Mouse (Mus musculus) forelimb bud, embryonic 11.5 days (tissue): Measurements from ENCODE around the gene Dcun1d1.

Source experiments
- DNase-seq: peaks from one replicate; pipeline ENCODE4 v3.0.0-alpha.2; 2012; ENCODE audit warnings: low read depth, low spot score

Dcun1d1 gene

DNA sequence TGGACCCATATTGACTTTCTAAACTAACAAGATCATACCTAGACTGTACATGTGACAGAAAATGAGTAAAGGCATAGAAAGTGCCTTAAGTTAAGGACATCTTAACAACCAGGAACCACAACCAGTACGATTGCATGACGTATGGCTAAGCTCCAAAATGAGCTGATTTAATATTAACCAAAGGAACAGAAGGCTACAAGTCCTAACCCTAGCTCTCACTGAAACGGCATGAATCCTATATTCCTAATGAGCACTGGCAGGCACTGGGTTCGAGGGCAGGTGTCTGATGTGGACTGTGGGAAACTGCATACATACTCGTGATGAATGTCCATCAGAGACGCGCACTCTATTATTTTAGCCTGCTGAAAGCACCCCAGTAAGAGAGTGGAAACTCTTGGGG, 5.9 kb downstream of the Dcun1d1 start:
- no peak for DNase-seq

- DNase-seq: no peak
Observed at GRCm38 (mm10) chr3:35929831-35930230, 7.4 kb downstream of the Dcun1d1 start.

GRCm38 (mm10) chr3:35929406-35929805, 7.8 kb downstream of the Dcun1d1 start:
- no peak for DNase-seq

DNA sequence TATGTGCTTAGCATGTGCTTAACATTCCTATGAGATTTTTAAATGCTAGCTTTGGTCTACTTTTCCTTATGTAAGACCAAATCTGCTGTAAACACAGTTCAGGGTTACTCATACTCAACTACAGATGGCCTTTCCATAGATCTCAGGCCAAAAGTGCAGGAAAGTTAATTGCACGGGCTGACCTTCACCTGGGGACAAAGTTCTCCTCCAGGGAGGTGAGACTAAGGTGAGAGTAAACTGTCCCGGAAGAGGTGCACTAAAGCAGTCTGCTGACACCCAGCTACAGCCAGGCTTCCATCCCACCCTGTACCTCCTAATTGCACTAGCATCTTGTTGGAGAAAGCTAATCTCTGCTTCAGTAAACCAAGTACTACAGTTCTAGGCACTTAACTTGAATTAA, 11.4 kb downstream of the Dcun1d1 start:
- DNase-seq: no peak

GRCm38 (mm10) chr3:35924007-35924406, 13.2 kb downstream of the Dcun1d1 start:
- DNase-seq: no peak

- no peak for DNase-seq
Observed at GRCm38 (mm10) chr3:35923495-35923894, 13.8 kb downstream of the Dcun1d1 start.

- no peak for DNase-seq
Observed at GRCm38 (mm10) chr3:35922522-35922921, 14.7 kb downstream of the Dcun1d1 start.

DNA sequence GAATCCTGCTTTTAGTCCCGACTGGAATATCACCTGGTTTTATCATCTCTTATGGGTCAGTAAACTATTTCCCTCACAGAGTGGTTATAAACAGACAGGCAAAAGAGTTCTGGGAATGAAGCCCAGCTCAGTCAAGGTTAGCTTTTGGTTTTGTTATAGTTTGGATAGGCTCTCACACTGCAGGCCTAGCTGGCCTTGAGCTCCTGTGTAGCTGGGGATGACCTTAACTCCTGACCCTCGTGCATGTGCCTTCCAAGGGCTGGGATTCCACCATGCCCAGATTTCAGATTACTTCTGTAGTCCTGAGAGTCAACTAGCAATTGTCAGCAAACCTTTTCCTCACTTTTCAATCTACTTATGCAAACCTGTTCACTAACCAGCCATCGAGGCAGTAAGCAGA, 19.0 kb downstream of the Dcun1d1 start:
- no peak for DNase-seq

GRCm38 (mm10) chr3:35908982-35909680, 28.1 kb downstream of the Dcun1d1 start:
- no peak for DNase-seq

DNA sequence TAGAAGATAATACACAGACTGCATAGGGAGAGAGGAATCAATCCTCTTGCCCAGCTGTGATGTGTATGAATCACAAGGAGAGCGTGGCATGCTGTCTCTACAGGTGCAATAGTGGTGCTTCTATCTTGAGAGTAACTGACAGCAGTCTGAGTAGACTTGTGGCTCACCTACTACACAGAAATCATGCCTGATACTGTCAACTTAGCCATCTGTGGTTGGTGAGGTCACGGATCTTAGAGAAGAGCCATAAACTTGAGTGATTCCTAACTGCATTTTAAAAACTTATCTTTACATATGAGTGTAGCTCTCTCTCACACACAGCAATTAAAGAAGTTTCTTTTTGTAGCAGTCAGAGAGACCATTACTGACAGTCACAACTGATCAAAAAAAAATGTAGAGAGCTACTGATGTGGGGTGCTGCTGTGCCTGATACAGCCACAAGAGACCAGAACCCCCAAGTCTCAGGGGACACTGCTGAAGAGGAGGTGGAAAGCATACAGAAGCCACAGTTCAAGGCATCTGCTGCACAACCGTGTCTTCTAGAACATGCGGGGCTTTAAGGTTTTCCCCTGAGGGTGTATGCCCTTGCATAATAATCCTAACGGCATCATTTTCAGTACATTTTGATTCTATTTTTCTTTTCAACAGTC, 36.6 kb downstream of the Dcun1d1 start:
- no peak for DNase-seq

DNA sequence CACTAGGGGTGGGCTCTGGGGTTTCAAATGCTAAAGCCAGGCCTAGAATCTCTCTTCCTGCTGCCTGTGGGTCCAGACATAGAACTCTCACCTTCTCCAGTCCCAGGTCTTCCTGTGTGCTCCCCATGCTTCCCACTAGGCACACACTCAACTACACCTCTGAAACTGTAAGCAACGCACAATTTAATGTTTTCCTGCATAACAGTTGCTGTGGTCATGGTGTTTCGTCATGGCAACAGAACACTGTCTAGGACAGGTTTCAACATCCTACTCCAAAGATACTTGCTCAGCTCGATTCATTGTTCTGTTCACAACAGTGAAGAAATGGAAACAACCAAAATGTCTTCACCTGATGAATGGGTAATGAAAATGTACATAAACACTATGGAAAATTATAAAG, 38.1 kb downstream of the Dcun1d1 start:
- DNase-seq: no peak

GRCm38 (mm10) chr3:35897900-35898299, 39.3 kb downstream of the Dcun1d1 start:
- no peak for DNase-seq

- no peak for DNase-seq
Observed at GRCm38 (mm10) chr3:35893156-35893555, 44.1 kb downstream of the Dcun1d1 start.

DNA sequence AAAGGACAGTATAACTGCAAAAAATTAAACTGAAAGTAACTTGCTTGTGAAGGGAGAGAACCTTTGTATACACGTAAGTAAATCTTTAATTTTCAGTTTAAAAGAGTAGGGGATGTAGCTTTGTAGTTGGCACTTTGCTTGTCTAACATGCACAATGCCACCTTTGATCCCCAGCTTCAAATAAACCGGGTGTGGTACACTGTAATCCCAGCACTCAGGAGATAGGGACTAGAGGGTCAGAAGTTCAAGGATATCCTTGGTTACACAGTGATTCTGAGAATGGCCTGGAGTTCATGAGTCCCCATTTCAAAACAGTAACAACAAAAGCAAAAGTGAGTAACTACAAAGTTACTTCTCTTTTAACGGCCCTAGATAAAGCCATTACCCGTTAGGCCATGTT, 46.1 kb downstream of the Dcun1d1 start:
- no peak for DNase-seq

- no peak for DNase-seq
Observed at GRCm38 (mm10) chr3:35889531-35889930, 47.7 kb downstream of the Dcun1d1 start.

- DNase-seq: no peak
Observed at GRCm38 (mm10) chr3:35883267-35883666, 54.0 kb downstream of the Dcun1d1 start.

- DNase-seq: no peak
Observed at GRCm38 (mm10) chr3:35849326-35849725, 87.9 kb downstream of the Dcun1d1 start.
